Mouse (Mus musculus) bone marrow macrophage, adult 2 months (primary cell): ENCODE results near the gene Krtap2-4.

ENCODE experiments used
- CTCF ChIP-seq: IDR thresholded peaks from 2 replicates; pipeline ENCODE4 v1.5.1; 2012; ENCODE audit warnings: low read depth, mild to moderate bottlenecking, low read length, moderate library complexity
- POLR2A ChIP-seq: IDR thresholded peaks from 2 replicates; pipeline ENCODE4 v1.6.1; 2012; ENCODE audit warnings: mild to moderate bottlenecking, low read depth, low read length, borderline replicate concordance

GRCm38 (mm10) chr11:99583245-99583704, 31.4 kb downstream of the Krtap2-4 start, which contains the start of gene Krtap1-4:
- TF ChIP-seq CTCF, result no peak
- TF ChIP-seq POLR2A, result no peak
